Mouse (Mus musculus): ENCODE results near the gene Gapdh. TPM values are rescaled to one million over a fixed set of nuclear protein-coding genes. Genes with fewer than 3 reads are reported as not detected.
"Not testable (repeated sequence)": the region's sequence is repeated elsewhere in the genome, so short reads cannot be mapped to it uniquely, and the experiment has no call there.

Gene Gapdh
- polyA plus RNA-seq, 1 experiment from 2014 or later: 1,954 TPM

DNA sequence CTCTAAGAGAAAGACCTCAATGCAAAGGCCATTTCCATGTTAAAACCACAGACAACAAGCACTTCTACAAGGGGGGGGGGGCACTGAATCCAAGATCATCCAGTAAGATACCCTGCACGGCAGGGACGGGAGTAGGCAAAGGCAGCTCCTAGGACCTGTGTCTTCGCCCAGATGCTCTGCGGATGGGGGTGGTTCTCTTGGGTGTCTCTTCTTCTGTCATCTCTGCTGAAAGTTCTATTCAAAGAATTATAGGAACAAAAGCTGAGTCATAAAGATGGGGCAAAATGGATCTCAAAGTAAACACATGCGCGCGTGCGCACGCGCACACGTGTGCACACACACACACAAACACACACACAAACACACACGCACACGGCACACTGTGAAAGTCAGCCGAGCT, 1.8 kb upstream of the Gapdh start:
- 87% methylated on average over 14 of the region's 14 CpGs for WGBS
- H3K27ac ChIP-seq (ENCODE audit: low read depth): peak overlapping the region; percentile 98; the same call in 1 of the 2 replicates

DNA sequence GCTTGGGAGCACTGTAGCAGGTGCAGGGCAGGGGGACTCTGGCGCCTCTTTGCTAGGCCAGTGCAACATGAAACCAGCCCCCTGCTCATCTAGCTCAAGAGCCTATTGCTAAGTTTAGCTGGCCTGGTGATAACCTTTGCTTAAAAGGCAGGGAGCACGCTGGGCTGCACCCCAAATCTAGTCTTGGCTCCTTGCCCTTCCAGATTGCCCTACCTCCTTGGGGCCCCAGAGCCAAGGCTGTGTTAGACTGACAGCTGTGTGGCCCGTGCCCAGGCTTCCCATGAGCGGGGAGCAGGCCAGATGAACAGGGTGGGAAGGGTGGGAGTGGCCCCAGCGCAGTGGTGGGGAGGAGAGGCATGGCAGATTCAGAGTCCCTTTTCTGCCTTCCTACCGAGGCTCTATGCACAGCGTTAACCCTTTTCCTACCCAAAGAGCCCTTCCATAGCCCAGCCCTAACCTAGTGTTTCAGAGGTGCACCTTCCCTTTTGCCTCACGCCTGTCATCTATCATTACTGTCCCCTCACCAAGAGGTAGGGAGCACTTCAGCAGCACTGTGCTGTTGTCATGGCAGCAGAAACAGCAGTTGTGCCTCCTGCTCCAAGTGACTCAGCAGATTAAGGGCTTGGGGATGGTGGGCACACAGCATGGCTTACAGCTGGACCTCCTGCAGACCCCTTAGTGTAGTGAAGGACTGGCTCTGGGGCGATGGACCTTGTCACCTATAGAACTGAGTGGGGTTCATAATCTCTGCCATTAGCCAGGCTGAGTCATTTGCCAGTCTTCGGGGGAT, 789 bp upstream of the Gapdh start:
- 14% methylated on average over 10 of the region's 10 CpGs for WGBS
- DNase-seq: peak; percentile 63

More for the DNA sequence above, 1.8 kb upstream of the Gapdh start:
- Histone ChIP-seq H3K9me3 (ENCODE audit: low read depth, low read length) (no peaks in the 10 kb centered on the region), H3K36me3 (ENCODE audit: insufficient read depth) (peaks cover 78% of the 10 kb centered on the region), H3K4me2 (no peak overlapping the region), H3K9ac (no peak overlapping the region), H3K27me3 (ENCODE audit: insufficient read depth, low read length) (no peaks in the 10 kb centered on the region), H3K4me1 (ENCODE audit: insufficient read depth) (peaks cover 20% of the 10 kb centered on the region), H3K4me3 (ENCODE audit: low read depth, low read length) (no peak overlapping the region)
- TF ChIP-seq CTCF (IDR thresholded peaks at IDR 0.05; ENCODE audit: low read depth): no peak
- DNase-seq (no peak), ATAC-seq (ENCODE audit: insufficient read depth) (no peak)

DNA sequence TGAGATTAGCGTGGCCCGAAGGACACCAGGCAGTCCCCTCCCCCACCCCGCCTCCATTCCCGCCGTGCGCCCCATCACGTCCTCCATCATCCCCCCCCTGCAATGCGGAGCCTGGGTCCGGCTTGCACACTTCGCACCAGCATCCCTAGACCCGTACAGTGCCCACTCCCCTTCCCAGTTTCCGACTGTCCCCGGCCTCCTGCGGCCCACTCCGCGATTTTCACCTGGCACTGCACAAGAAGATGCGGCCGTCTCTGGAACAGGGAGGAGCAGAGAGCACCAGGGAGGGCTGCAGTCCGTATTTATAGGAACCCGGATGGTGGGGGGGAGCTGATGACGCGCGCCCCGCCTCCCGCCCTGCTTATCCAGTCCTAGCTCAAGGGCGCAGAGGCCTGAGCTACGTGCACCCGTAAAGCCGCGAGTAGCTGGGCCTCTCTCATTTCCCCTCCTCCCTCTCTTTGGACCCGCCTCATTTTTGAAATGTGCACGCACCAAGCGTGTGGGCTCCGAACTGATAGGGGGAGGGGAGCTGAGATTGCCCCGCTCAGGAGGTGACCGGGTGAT, 857 bp downstream of the Gapdh start:
- Histone ChIP-seq H3K4me3 (ENCODE audit: low read depth, low read length) (peak overlapping the region; percentile 95), H3K4me1 (ENCODE audit: insufficient read depth) (peaks cover 20% of the 10 kb centered on the region), H3K9me3 (ENCODE audit: low read depth, low read length) (no peaks in the 10 kb centered on the region), H3K9ac (peak overlapping the region; percentile 98), H3K27ac (ENCODE audit: low read depth) (peak overlapping the region; percentile 98), H3K4me2 (peak overlapping the region; percentile 98), H3K27me3 (ENCODE audit: insufficient read depth, low read length) (no peaks in the 10 kb centered on the region), H3K36me3 (ENCODE audit: insufficient read depth) (peaks cover 76% of the 10 kb centered on the region)
- ATAC-seq (ENCODE audit: insufficient read depth) (peak; percentile 93), DNase-seq (peak; percentile 99)
- WGBS: under 1% methylated on average over 36 of the region's 36 CpGs
- TF ChIP-seq CTCF (IDR thresholded peaks at IDR 0.05; ENCODE audit: low read depth): no peak

More for the DNA sequence above, 789 bp upstream of the Gapdh start:
- no peak for TF ChIP-seq CTCF (IDR thresholded peaks at IDR 0.05; ENCODE audit: low read depth)
- H3K36me3 ChIP-seq (ENCODE audit: insufficient read depth): peaks cover 76% of the 10 kb centered on the region
- H3K4me1 ChIP-seq (ENCODE audit: insufficient read depth): peaks cover 20% of the 10 kb centered on the region
- H3K27me3 ChIP-seq (ENCODE audit: insufficient read depth, low read length): no peaks in the 10 kb centered on the region
- peak overlapping the region; percentile 95 for H3K4me3 ChIP-seq (ENCODE audit: low read depth, low read length)
- H3K4me2 ChIP-seq: peak overlapping the region; percentile 98
- no peaks in the 10 kb centered on the region for H3K9me3 ChIP-seq (ENCODE audit: low read depth, low read length)
- H3K27ac ChIP-seq (ENCODE audit: low read depth): peak overlapping the region; percentile 98
- H3K9ac ChIP-seq: peak overlapping the region; percentile 65
- ATAC-seq (ENCODE audit: insufficient read depth): peak; percentile 16; the same call in 1 of the 2 replicates

DNA sequence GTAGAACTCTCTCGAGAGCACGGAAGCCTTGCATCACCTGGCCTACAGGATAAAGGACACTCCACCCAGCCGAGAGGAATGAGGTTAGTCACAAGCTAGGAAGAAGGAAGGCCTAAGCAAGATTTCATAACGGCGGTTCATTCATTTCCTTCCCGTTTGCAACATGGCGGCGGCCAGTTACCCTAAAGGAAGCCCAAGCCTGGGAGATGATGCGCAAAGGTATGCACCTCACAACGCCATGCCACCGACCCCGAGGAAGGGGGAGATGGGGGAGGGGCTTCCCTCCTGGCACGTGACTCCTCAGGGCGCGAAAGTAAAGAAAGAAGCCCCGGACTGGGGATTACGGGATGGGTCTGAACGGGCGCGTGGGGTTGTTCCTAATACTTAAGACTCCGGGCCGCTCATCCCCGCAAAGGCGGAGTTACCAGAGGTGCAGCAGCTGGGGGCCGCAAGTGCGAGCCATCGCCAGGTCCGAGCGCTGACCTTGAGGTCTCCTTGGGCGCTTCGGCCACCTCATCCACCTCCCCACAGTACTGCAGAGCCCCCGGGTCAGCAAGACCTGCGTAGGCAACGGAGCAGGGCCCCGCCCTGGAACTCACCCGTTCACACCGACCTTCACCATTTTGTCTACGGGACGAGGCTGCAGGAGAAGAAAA, 1.5 kb downstream of the Gapdh start:
- Histone ChIP-seq H3K4me2 (peak overlapping the region; percentile 98), H3K9me3 (ENCODE audit: low read depth, low read length) (no peaks in the 10 kb centered on the region), H3K9ac (peak overlapping the region; percentile 98), H3K27ac (ENCODE audit: low read depth) (peak overlapping the region; percentile 98), H3K36me3 (ENCODE audit: insufficient read depth) (peaks cover 75% of the 10 kb centered on the region), H3K4me1 (ENCODE audit: insufficient read depth) (peaks cover 20% of the 10 kb centered on the region), H3K27me3 (ENCODE audit: insufficient read depth, low read length) (no peaks in the 10 kb centered on the region), H3K4me3 (ENCODE audit: low read depth, low read length) (peak overlapping the region; percentile 95)
- peak; percentile 6 for ATAC-seq (ENCODE audit: insufficient read depth)
- under 1% methylated on average over 39 of the region's 39 CpGs for WGBS
- peak; percentile 82 for DNase-seq
- no peak for TF ChIP-seq CTCF (IDR thresholded peaks at IDR 0.05; ENCODE audit: low read depth)

DNA sequence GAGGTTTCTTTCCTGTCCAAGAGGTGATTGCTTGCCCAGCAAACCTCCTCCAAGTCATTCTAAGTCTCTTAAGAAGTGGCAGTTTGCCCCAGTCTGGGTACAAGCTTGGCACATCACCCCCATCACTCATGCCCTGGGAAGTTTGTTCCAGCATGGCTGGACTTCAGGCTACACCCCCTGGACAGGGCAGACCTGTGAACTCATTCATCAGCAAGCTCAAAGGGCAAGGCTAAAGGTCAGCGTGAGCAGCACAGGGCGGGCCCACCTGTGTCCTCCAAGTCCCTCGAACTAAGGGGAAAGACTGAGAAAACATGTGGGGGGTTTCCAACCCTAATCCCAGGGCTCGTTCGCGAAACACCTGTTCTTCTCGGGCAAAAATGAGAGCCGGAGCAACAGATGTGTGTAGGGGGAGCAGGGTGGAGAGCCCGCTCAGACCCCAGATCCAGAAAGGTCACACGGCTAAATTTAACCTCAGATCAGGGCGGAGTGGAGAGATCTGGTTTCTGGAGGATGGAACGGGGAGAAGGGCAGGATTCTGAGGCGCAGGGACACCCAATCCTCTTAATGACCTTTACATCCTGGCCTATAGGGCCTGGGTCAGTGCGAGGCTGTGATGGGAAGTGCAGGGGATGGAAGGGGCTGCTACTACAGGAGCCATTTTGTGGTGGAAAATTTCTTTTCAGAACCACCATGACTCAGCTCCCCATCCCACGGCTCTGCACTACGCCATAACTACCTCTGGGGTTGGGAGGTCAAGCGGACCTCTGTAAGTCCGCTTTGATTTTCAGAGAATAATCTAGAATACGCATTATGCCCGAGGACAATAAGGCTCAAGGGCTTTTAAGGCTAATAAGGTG, 2.2 kb downstream of the Gapdh start:
- H3K4me2 ChIP-seq: peak overlapping the region; percentile 98
- ATAC-seq (ENCODE audit: insufficient read depth) (no peak), DNase-seq (peak; percentile 46)
- no peaks in the 10 kb centered on the region for H3K9me3 ChIP-seq (ENCODE audit: low read depth, low read length)
- peak overlapping the region; percentile 98 for H3K9ac ChIP-seq
- peak overlapping the region; percentile 98 for H3K27ac ChIP-seq (ENCODE audit: low read depth)
- H3K36me3 ChIP-seq (ENCODE audit: insufficient read depth): peaks cover 74% of the 10 kb centered on the region
- TF ChIP-seq CTCF (IDR thresholded peaks at IDR 0.05; ENCODE audit: low read depth): no peak
- H3K27me3 ChIP-seq (ENCODE audit: insufficient read depth, low read length): no peaks in the 10 kb centered on the region
- peaks cover 20% of the 10 kb centered on the region for H3K4me1 ChIP-seq (ENCODE audit: insufficient read depth)
- 5% methylated on average over 20 of the region's 20 CpGs for WGBS
- peak overlapping the region; percentile 95 for H3K4me3 ChIP-seq (ENCODE audit: low read depth, low read length)

DNA sequence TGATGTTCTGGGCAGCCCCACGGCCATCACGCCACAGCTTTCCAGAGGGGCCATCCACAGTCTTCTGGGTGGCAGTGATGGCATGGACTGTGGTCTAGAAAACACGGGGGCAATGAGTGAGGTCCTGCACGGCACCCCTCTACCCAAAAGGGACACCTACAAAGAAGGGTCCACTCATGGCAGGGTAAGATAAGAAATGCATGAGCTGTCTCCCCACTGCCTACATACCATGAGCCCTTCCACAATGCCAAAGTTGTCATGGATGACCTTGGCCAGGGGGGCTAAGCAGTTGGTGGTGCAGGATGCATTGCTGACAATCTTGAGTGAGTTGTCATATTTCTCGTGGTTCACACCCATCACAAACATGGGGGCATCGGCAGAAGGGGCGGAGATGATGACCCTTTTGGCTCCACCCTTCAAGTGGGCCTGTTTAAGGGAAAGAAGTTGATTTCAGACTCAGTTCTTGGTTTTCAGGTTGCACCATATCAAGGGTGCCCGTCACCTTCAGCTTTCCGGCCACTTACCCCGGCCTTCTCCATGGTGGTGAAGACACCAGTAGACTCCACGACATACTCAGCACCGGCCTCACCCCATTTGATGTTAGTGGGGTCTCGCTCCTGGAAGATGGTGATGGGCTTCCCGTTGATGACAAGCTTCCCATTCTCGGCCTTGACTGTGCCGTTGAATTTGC, 3.5 kb downstream of the Gapdh start:
- not testable (repeated sequence) for H3K4me3 ChIP-seq (ENCODE audit: low read depth, low read length); H3K27me3 ChIP-seq (ENCODE audit: insufficient read depth, low read length); H3K9me3 ChIP-seq (ENCODE audit: low read depth, low read length); DNase-seq; H3K9ac ChIP-seq; ATAC-seq (ENCODE audit: insufficient read depth); H3K27ac ChIP-seq (ENCODE audit: low read depth)
- H3K4me2 ChIP-seq: peak overlapping the region; percentile 41; the same call in 1 of the 2 replicates
- H3K4me1 ChIP-seq (ENCODE audit: insufficient read depth): peaks cover 19% of the 10 kb centered on the region
- 68% methylated on average over 10 of the region's 16 CpGs for WGBS
- peaks cover 69% of the 10 kb centered on the region for H3K36me3 ChIP-seq (ENCODE audit: insufficient read depth)
